Mouse (Mus musculus) C2C12 (cell line): ENCODE measurements around the gene Spry1. TPM values are rescaled to one million over a fixed set of nuclear protein-coding genes. Genes with fewer than 3 reads are reported as not detected.

Experiments
- H3K27me3 ChIP-seq: one replicate; pipeline ENCODE4 v1.6.1; 2011; ENCODE audit not compliant: control insufficient read depth, insufficient read depth, insufficient read length
- H3K36me3 ChIP-seq: one replicate; pipeline ENCODE4 v1.6.1; 2011; ENCODE audit not compliant: control insufficient read depth, insufficient read depth
- H3K4me3 ChIP-seq: one replicate; pipeline ENCODE4 v1.5.1; 2011; ENCODE audit warnings: mild to moderate bottlenecking, control low read depth; ENCODE audit not compliant: poor library complexity, insufficient read depth, severe bottlenecking
- H3K79me2 ChIP-seq: one replicate; pipeline ENCODE4 v1.6.1; 2011; ENCODE audit not compliant: control insufficient read depth, insufficient read depth
- H3K79me3 ChIP-seq: one replicate; pipeline ENCODE4 v1.6.1; 2011; ENCODE audit warnings: low read depth, control low read depth
- H3ac ChIP-seq: one replicate; pipeline ENCODE3; 2011; ENCODE audit warnings: low read depth; ENCODE audit not compliant: control insufficient read depth, insufficient read length
- CEBPB ChIP-seq: IDR thresholded peaks from one replicate; pipeline ENCODE4 v1.6.1; 2011; ENCODE audit warnings: low read depth, mild to moderate bottlenecking, control low read depth, moderate library complexity
- CTCF ChIP-seq: IDR thresholded peaks from one replicate; pipeline ENCODE4 v1.5.1; 2011; ENCODE audit not compliant: control insufficient read depth, insufficient read depth, insufficient read length
- FOSL1 ChIP-seq: IDR thresholded peaks from one replicate; pipeline ENCODE4 v1.8.0; 2011; ENCODE audit warnings: mild to moderate bottlenecking, low read length; ENCODE audit not compliant: poor library complexity, insufficient read depth, severe bottlenecking
- MAX ChIP-seq: IDR thresholded peaks from one replicate; pipeline ENCODE4 v1.6.1; 2011; ENCODE audit warnings: mild to moderate bottlenecking, control low read depth
- MYOD1 ChIP-seq: IDR thresholded peaks from one replicate; pipeline ENCODE4 v1.6.1; 2011; ENCODE audit warnings: low read depth; ENCODE audit not compliant: control insufficient read depth, insufficient read length
- MYOG ChIP-seq: IDR thresholded peaks from one replicate; pipeline ENCODE4 v1.6.1; 2011; ENCODE audit not compliant: control insufficient read depth, insufficient read length; ENCODE audit errors: extremely low read depth
- USF1 ChIP-seq: IDR thresholded peaks from one replicate; pipeline ENCODE4 v1.6.1; 2011; ENCODE audit warnings: low read depth, mild to moderate bottlenecking, control low read depth, moderate library complexity
- polyA plus RNA-seq: library from polyadenylated mRNA; unstranded; fragments of >200 nt; fragmentation: generic; extraction: Trizol; gene quantifications from one replicate; pipeline ENCODE4 v1.2.1, GENCODE M21; 2012; ENCODE audit warnings: missing spikeins

Gene Spry1
- polyA plus RNA-seq, 1 experiment = 1.4 TPM

DNA sequence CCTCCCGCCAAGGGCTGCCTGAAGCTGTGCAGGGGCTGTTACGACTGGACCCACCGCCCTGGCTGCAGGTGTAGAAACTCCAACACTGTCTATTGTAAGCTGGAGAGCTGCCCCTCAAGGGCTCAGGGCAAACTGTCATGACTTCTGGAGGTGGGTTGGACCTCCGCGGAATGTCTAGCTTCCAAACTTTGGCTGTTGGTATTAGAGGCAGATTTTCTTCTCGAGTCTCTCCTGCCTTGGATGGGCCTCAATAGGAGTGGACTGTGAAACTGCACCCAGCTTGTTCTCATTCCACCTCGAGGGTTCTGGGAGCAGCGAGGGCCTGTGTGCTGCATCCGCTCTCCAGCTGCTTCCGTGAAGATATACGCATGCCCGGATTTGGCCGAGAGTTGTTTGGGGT, 3.7 kb downstream of the Spry1 start:
- Histone ChIP-seq H3ac (no peak overlapping the region), H3K4me3 (no peak overlapping the region)
- TF ChIP-seq CTCF (no peak), MAX (no peak), USF1 (no peak), CEBPB (no peak), MYOD1 (no peak), FOSL1 (no peak), MYOG (no peak)

GRCm38 (mm10) chr3:37643903-37644302, 4.2 kb downstream of the Spry1 start:
- no peak overlapping the region for H3ac ChIP-seq
- H3K36me3 ChIP-seq = no peaks in the 10 kb centered on the region
- no peaks in the 10 kb centered on the region for H3K79me2 ChIP-seq
- no peak for TF ChIP-seq MYOG
- TF ChIP-seq FOSL1 = no peak
- no peak for TF ChIP-seq CEBPB
- TF ChIP-seq CTCF = no peak
- TF ChIP-seq MYOD1 = no peak
- no peak for TF ChIP-seq USF1
- TF ChIP-seq MAX = no peak
- no peak overlapping the region for H3K4me3 ChIP-seq
- H3K79me3 ChIP-seq = no peaks in the 10 kb centered on the region
- H3K27me3 ChIP-seq = no peaks in the 10 kb centered on the region

More for the DNA sequence above, 3.7 kb downstream of the Spry1 start:
- no peaks in the 10 kb centered on the region for H3K79me3 ChIP-seq
- no peaks in the 10 kb centered on the region for H3K27me3 ChIP-seq
- H3K36me3 ChIP-seq = no peaks in the 10 kb centered on the region
- no peaks in the 10 kb centered on the region for H3K79me2 ChIP-seq

- Histone ChIP-seq H3K27me3 (no peaks in the 10 kb centered on the region), H3K79me3 (no peaks in the 10 kb centered on the region), H3K79me2 (no peaks in the 10 kb centered on the region), H3K36me3 (no peaks in the 10 kb centered on the region), H3K4me3 (no peak overlapping the region), H3ac (no peak overlapping the region)
- TF ChIP-seq CTCF = no peak
- no peak for TF ChIP-seq USF1
- TF ChIP-seq FOSL1 = no peak
- TF ChIP-seq CEBPB = no peak
- TF ChIP-seq MAX = no peak
- TF ChIP-seq MYOD1 = no peak
- TF ChIP-seq MYOG = no peak
Observed at GRCm38 (mm10) chr3:37645061-37645460, 5.3 kb downstream of the Spry1 start.

GRCm38 (mm10) chr3:37646221-37646620, 6.5 kb downstream of the Spry1 start:
- Histone ChIP-seq H3K79me2 (no peaks in the 10 kb centered on the region), H3ac (no peak overlapping the region), H3K36me3 (no peaks in the 10 kb centered on the region), H3K4me3 (no peak overlapping the region), H3K79me3 (no peaks in the 10 kb centered on the region), H3K27me3 (no peaks in the 10 kb centered on the region)
- TF ChIP-seq CTCF = no peak
- no peak for TF ChIP-seq MYOG
- no peak for TF ChIP-seq MYOD1
- TF ChIP-seq MAX = no peak
- no peak for TF ChIP-seq CEBPB
- TF ChIP-seq FOSL1 = no peak
- TF ChIP-seq USF1 = no peak

DNA sequence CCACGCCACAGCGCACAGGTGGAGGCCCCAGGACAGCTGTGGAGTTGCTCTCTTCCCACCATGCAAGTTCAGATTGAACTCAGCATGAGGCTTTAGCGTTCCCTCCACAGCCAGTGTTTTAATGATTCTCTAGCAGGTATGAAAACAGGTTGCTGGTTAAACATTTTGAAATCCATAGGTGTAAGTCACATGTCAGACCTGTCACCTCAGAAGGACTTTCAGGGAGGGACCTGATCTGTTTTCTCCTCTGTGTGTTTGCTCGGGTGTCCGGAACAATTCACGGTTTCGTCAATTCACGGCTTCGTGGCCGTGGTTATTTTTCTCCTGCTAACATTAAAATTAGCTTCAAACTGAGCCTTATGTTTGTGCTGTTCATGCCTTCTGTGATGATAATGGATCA, 7.5 kb downstream of the Spry1 start:
- TF ChIP-seq MAX (no peak), MYOG (no peak), CTCF (no peak), FOSL1 (no peak), CEBPB (no peak), USF1 (no peak), MYOD1 (no peak)
- no peaks in the 10 kb centered on the region for H3K79me2 ChIP-seq
- no peak overlapping the region for H3ac ChIP-seq
- H3K27me3 ChIP-seq = no peaks in the 10 kb centered on the region
- H3K36me3 ChIP-seq = no peaks in the 10 kb centered on the region
- no peak overlapping the region for H3K4me3 ChIP-seq
- no peaks in the 10 kb centered on the region for H3K79me3 ChIP-seq

GRCm38 (mm10) chr3:37648244-37648643, 8.5 kb downstream of the Spry1 start:
- Histone ChIP-seq H3K79me2 (no peaks in the 10 kb centered on the region), H3K36me3 (no peaks in the 10 kb centered on the region), H3K27me3 (no peaks in the 10 kb centered on the region), H3K4me3 (no peak overlapping the region), H3K79me3 (no peaks in the 10 kb centered on the region), H3ac (no peak overlapping the region)
- no peak for TF ChIP-seq MAX
- no peak for TF ChIP-seq MYOG
- TF ChIP-seq FOSL1 = no peak
- no peak for TF ChIP-seq MYOD1
- no peak for TF ChIP-seq CTCF
- no peak for TF ChIP-seq CEBPB
- TF ChIP-seq USF1 = no peak
